Mouse (Mus musculus): ENCODE results near the gene Ints7. TPM values are rescaled to one million over a fixed set of nuclear protein-coding genes. Genes with fewer than 3 reads are reported as not detected.

Ints7 gene
- total RNA-seq, 2 experiments from 2014 or later = 26.1 to 27.6 TPM

DNA sequence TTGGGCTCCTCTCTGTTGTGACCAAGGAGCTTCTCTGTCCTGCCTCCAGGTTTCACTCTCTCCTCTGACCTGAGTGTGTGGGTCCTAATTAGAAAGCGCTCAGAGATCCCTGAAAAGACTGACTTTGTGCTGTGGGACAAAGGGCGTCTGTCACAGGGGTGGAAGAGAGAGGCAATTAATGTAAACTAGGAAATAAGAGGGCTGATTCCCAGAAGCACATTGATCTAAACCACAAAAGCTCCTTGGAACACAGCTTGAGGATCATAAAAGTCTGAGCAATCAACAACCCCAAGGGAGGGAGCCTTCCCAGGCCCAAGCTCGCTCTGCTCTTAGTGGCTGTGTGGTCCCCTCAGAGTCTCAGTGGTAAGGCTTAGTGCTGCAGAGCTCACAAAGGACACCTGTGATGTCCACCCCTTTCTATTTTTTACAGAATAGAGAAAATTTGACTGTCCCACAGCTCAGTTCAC is 53.8 kb downstream of the Ints7 start:
- no peak for DNase-seq (ENCODE audit: low spot score in 2 of 2)

DNA sequence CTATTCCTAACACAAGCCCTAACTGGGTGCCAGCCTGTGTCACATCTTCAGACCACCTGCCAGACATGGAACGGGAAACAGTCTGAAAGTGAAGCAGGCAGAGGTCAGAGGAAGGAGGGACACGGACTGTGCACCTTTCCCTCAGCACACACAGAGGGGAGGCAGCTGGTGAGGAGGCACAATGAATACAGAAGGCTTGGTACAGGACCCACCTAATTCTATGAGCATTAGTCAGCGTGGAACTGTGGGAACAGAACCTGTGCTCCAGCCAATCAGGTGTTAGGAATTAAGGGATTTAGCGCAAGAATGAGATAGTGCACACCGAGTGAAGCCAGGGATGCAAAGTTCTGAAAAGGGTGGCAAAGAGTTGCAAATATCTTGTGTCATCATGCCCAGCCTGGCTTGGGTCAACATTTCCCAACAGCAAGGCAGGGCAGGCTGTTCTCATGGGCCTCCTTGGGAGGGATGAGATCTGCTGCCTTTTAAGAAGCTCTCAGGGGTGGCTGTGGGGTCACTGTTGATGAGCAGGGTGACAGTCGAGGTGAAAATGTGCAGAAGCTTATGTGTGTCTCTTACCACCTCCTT is 57.2 kb downstream of the Ints7 start:
- no peak for DNase-seq (ENCODE audit: low spot score in 2 of 2)

DNA sequence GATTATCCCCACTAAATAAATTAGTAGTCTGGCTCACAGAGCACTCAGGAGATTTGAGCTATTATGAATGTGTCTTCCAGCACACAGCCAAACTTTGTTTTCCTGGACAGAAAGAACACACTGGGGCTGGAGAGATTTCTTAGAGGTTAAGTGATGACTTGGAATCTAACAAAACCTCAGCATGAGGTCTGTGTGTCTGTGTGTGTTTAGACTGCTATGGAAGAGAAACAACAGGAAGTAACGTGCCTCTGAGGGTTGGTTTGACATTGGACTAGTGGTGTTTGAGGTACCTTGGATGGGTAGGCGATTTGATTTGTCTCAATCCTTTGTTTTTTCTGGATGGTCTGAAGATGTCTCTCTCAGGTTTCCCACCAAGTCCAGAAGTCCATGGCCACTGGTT is 58.7 kb downstream of the Ints7 start:
- DNase-seq (ENCODE audit: low spot score in 2 of 2) = no peak

DNA sequence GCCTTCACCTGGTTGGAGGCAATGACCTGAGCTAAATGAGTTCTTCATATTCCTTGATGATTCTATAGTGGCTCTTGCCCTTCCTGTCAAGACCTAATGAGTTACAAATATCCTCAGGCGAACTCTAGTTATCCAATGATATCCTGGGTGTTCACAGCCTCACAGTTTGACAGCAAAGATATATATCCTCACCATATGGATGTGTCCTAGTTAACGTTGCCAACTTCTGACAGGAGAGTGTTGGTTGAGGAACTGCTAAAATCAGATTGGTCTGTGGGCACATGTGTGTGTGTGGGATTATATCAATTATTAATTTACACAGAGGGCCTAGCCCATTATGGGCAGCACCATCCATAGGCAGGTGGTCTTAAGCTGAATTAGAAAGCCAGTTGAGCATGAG is 63.0 kb downstream of the Ints7 start:
- no peak for DNase-seq (ENCODE audit: low spot score in 2 of 2)

DNA sequence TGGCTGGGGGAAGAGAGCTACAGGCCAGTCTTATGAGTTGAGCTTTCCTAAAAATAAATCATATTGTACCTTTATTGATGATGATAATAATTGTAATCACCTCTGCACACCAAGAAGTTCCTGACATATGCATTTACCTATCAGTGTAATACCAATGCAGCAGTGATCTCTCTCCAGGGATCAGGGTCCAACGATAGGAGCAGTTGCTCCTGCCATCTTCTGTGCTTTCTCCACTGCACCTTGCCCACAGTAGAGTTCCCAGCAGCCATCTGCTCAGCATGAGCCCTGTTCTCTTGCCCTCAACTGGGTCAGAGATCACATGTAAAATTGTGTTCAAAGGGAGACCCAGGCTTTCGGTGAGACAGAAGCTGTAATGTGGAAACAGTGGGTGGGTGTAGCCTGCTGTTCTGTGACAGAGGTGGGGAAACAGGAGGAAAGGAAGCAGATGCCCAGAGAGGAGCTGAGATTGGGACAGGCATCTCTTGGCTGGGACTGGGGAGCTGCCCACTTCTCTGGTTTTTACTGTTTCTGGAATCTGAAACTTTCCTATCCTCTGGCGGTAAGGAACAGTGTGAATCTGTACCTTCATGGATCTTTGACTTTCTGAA is 63.9 kb downstream of the Ints7 start:
- DNase-seq (ENCODE audit: low spot score in 2 of 2) = no peak

DNA sequence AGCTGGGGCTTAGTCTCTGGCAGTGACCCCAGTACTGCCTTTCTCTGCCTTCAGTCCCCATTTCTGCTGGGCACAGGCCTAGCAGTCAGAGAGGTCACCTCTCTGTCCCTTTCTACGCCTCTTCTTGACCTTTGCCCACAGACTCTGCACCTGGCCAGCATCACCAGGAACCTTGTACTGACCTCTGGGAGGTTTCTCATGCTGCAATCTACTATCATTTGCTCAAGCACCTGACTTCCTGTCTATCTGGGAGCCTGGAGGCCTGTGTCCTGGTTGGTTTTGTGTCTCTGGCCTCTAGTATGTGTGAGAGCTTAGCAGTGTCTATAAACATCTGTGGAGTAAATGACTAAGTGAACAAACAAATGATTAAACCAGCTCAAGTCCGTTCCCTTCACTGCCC is 64.7 kb downstream of the Ints7 start:
- no peak for DNase-seq (ENCODE audit: low spot score in 2 of 2)

DNA sequence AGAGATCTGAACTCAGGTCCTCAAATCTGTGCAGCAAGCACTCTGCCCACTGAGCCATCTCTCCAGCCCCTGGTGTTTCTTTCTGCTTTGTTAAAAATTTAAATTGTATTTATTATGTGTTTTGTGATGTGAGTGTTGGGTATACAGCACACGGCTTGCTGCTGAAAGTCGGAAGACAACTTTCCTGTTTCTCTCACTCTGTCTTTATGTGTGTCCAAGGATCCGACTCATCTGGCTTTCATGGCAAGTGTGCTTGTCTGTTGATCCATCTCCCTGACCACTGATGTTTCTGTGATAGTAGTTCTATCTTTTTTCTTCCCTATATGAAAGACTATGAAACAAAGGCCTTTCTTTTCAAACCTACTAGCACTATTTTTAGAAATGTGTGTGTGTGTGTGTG is 65.4 kb downstream of the Ints7 start:
- no peak for DNase-seq (ENCODE audit: low spot score in 2 of 2)

DNA sequence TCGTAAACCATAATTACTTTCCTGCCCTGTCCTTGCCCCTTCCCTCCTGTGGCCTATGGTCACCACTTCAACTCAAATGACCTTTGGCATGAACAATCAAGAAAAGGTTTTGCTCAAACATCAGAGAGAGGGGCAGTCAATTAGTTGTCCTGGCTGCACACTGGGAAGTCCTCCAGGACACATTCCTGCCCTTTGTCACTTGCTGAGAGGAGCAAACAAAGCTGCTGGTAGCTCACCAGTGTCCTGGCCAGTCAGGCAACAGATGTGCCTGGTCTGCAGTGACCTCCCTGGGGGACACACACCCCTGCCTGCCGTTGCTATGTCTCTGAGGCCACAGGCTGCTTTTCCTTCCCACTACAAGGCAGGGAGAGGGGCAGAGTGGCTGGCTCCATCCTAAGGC is 66.0 kb downstream of the Ints7 start:
- DNase-seq (ENCODE audit: low spot score in 2 of 2) = no peak

DNA sequence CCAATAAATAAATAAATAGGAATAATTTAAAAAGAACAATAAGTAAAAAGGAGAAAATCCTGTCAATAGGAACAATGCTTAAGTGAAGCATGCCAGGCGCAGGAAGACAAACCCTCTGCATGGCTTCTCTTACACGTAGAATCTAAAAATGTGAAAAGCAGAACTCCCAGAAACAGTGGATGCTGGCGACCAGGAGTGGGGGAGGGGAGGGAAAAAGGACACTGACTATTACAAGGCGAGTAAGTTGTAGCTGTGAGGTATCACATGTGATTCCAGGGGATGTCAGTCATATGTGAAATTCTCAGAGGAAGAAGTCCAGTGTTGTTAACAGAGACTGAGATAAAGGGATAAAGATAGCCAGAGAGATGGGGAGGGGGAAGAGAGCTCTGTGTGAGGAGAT is 67.5 kb downstream of the Ints7 start:
- DNase-seq (ENCODE audit: low spot score in 2 of 2) = no peak

DNA sequence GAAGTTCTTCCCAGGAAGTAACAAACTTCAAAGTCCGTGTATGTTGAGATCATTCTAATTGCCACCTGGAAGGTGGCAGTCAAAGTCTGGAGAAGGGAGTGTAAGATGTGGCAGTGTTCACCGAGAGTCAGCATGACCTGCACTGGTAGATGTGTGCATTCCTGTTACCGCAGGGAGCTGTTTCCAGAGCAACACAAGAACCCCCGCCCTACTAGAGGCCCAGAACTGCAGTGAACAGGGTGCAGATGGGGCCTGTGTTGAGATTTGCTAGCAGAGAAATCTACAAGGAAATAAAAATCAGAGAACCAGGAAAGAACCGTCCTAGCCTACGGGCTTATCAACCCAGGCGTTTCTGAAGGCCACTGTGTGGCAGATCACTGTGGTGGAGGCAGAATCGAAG is 70.5 kb downstream of the Ints7 start:
- no peak for DNase-seq (ENCODE audit: low spot score in 2 of 2)

DNA sequence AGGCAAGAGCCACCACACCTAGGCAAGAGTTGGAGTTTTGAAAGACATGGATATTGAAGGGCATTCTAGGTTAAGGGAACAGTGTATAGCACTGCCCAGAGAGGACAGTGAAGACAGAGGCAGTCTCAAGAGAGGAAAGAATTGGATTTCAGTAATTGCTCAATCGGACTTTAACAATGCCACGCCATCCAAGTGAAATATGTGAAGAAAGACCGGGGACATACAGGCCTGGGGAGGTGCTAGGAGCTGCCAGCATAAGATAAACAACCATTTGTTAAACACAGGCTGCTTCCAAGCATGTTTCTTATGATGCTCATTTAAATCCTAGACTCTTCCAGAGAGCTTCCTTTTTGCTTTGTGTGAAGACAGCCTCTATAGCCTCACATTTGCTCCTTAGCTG is 72.2 kb downstream of the Ints7 start:
- DNase-seq (ENCODE audit: low spot score in 2 of 2) = no peak

DNA sequence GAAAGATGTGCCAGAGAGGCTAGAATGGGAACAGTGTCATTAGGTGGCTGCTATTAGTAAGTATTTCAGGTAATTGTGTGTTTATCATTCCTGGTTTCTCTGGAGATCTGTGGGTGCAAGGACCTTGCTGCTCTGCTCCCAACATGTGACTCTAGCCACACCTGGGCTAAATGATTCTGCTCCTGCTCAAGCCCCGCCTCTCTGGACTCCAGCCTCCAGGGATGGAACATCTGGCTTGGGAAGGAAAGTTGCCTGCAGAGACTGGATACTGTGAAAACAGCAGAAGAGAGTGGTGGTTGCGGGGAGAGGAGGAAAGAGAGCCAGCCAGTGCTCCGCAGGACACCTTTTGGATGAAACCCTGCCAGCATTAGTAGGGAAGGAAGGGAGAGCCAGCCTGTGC is 84.0 kb downstream of the Ints7 start:
- DNase-seq (ENCODE audit: low spot score in 2 of 2) = no peak

DNA sequence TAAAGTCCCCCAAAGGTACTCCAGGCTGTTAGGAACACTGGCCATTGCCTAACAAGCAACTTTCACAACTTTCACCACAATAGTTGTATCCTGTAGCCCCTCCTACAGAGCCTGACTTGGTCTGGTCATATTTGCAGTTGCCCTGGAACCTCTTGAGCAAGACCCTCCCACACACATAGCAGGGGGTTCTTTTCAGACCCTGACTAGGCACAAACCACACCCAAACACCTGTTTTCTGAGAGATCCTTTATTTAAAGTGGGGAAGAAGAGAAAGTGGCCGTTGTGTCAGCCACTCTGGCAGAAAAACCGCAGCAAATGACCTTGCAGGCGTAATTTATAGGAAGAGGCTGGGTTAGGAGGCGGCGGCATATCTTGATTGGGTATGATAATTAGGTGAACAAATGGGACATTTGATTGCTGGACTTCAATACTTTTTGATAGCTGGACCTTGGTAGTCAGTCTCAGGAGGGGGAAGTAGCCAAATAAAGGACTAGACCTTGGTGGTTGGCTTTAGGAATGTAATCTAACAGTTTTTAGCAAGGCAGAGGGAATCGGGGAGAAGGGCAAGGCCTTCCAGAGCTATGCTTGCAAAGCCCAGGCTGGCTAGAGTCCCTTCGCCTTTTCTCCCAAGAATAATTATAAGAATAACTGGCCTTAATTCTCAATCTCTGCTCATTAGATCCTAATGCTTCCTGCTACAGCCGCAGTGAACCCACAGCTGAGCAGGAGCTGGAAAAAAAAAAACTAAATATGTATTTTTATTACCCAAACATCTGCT is 85.8 kb downstream of the Ints7 start:
- no peak for DNase-seq (ENCODE audit: low spot score in 2 of 2)

DNA sequence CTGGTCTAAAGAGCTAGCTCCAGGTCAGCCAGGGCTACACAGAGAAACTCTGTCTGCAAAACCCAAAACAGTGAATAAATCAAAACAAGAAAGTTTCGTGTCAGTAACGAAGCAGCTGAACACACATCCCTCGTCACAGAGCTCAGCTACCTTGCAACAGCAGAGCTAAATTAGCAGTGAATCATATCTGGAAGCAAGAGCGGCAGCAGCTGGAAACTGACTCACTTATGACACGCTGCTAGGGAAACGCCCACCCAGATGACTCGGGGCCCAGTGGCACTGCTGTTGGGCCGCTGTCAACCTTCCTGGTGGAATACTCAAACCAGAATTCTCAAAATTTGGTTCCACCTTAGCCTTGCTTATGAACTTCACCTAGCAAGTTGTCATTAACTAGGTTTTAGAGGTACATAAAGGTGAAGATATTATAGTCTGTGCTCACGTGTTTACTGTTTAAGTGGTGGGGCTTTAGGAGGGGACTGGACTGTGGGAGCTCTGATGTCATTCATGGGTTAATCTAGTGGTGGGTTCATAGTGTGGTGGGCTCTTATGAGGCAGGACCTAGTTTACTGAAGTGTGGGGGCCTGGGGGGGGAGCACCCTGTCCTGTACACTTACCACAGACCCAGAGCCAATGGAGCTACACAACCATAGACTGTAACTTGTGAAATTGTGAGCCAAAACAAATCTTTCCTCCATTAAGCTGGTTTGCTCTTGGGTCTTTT is 86.9 kb downstream of the Ints7 start:
- DNase-seq (ENCODE audit: low spot score in 2 of 2) = peak in 1 of 2 experiments; percentile 33

DNA sequence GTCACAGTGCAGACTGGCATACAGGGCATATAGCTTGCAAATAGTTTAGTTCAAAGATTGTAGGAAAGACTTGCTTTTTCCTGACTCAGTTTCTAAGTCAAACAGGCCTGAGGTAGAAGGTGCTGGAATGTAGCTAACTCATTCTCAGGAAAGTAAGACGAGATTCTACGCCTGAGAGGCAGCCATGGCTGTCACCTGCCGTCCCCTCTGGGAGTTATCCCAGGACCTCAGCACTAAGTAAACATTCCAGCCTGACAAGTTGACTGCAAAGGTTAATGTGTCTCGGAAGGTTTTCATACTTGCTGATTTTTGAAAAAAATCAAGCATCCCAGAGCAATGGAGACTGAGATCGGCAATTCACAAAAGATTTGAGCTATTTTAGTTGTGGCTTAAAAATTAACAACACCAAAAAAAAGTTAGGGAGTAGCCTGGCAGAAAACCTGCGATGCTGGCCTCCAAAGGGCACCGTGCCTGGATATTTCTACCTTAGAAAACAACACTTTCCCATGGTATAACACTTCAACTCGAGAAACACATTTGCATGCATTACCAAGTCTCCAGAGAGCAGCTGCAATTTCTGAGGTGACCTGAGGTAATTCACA is 87.6 kb downstream of the Ints7 start:
- no peak for DNase-seq (ENCODE audit: low spot score in 2 of 2)

DNA sequence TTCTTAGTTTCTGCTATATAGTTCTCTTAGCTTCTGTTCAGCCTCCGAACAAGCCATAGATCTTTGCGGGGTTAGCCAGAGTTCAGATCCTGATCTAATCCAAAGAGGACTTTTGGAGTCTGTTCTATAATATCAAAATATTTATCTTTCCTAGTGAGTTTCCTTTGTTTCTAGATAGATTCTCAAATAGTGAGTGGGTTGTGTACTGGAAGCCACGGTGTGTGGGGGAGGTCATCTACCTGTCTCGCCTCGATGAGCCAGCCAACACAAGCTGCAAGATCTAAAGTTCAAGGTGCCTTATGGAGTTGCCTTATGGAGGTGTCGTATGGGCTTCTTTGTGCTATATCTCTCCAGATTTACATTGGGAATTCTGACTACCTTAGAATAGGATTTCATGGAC is 88.2 kb downstream of the Ints7 start:
- no peak for DNase-seq (ENCODE audit: low spot score in 2 of 2)

DNA sequence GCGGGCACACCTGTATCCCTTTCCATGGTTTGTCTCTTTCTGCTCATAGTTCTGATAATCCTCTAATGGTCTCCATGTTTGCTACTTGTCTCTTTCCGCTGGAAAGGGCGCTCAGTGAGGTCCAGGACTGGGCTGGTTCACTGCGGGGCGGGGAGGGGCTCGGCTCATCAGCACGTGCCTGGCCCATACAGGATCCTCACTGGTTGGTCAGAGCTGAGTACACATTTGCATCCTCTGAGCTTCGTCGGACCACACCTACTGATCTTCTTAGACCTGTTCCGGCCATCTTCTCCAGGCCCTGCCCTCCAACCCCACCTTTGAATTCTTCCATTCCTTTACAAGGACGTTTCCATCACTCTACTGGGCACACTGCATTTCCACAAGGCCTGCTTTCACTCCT is 90.9 kb downstream of the Ints7 start:
- DNase-seq (ENCODE audit: low spot score in 2 of 2) = no peak

DNA sequence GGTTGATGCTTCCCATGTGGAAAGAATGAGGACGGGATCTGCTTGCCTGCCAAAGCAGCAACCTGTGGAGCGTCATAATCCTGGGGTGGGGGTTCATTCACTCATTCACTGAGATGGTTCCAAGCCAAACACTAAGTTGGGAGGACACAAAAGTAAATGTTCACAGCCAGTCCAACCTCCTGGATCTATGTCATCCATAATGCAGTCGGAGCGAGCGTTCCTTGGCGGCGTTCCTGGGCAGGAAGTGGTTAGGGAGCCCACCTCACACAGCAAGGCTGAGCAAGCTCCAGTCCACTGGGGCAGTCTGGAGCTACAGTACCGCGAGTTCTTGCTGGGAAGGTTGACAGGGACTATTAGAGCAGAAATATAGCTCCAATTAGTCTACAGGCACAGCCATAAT is 92.6 kb downstream of the Ints7 start:
- no peak for DNase-seq (ENCODE audit: low spot score in 2 of 2)

All from gastrocnemius, postnatal 4 days (tissue).